Mouse (Mus musculus) hindbrain, embryonic 11.5 days (tissue): ENCODE data around the gene Pole4. TPM values are rescaled to one million over a fixed set of nuclear protein-coding genes. Genes with fewer than 3 reads are reported as not detected.
A peak's percentile ranks its signal among the peaks of the same experiment; 100 is the strongest.
"Not testable (repeated sequence)": the region's sequence is repeated elsewhere in the genome, so short reads cannot be mapped to it uniquely, and the experiment has no call there.

Source experiments
- ATAC-seq: fragments of 200-750 bp; cut with Nextera tagmentation; 2 replicates; pipeline ENCODE4 v1.8.0; 2017; ENCODE audit warnings: mild to moderate bottlenecking, moderate TSS enrichment, moderate library complexity; ENCODE audit not compliant: low FRiP score
- DNase-seq: peaks from one replicate; pipeline ENCODE4 v3.0.0-alpha.2; 2015; ENCODE audit warnings: low spot score
- H3K27ac ChIP-seq: fragments of 300-500 bp; sonication (generic); 2 replicates; pipeline ENCODE4 v1.5.1; 2014; ENCODE audit warnings: mild to moderate bottlenecking, low read depth, low read length
- H3K27me3 ChIP-seq: fragments of 300-500 bp; sonication (generic); 2 replicates; pipeline ENCODE4 v1.6.1; 2014; ENCODE audit warnings: mild to moderate bottlenecking, low read length, moderate library complexity, mixed read lengths; ENCODE audit not compliant: control insufficient read depth, insufficient read depth
- H3K36me3 ChIP-seq: fragments of 300-500 bp; sonication (generic); 2 replicates; pipeline ENCODE4 v1.6.1; 2014; ENCODE audit warnings: mild to moderate bottlenecking, low read length, moderate library complexity, mixed read lengths; ENCODE audit not compliant: control insufficient read depth, insufficient read depth
- H3K4me1 ChIP-seq: fragments of 300-500 bp; sonication (generic); replicated peaks from 2 replicates; pipeline ENCODE4 v1.6.1; 2014; ENCODE audit warnings: low read length, mixed read lengths; ENCODE audit not compliant: control insufficient read depth, insufficient read depth
- H3K4me2 ChIP-seq: fragments of 300-500 bp; sonication (generic); replicated peaks from 2 replicates; pipeline ENCODE4 v1.6.1; 2014; ENCODE audit warnings: mild to moderate bottlenecking, low read depth, low read length
- H3K4me3 ChIP-seq: fragments of 300-500 bp; sonication (generic); 2 replicates; pipeline ENCODE4 v1.5.1; 2014; ENCODE audit warnings: low read depth, low read length
- H3K9ac ChIP-seq: fragments of 300-500 bp; sonication (generic); 2 replicates; pipeline ENCODE4 v1.6.1; 2014; ENCODE audit warnings: low read depth, low read length
- H3K9me3 ChIP-seq: fragments of 300-500 bp; sonication (generic); 2 replicates; pipeline ENCODE4 v1.6.1; 2016; ENCODE audit warnings: low read length; ENCODE audit not compliant: control insufficient read depth
- WGBS: fragments of 180-500 bp; shearing (Covaris S2); extraction: QIAGEN DNeasy Blood & Tissue Kit; methylation state at CpG from one replicate; pipeline ENCODE4 v1.1.7; 2014; 5-methylcytosine and 5-hydroxymethylcytosine counted together
- polyA plus RNA-seq: library from polyadenylated mRNA; unstranded; fragments of >200 nt; fragmentation: Nextera tagmentation; extraction: Ambion mirVana; gene quantifications from 2 replicates; pipeline ENCODE4 v1.2.1, GENCODE M21; 2014

Pole4 gene
- polyA plus RNA-seq, 1 experiment from 2014 or later, result 107 TPM

DNA sequence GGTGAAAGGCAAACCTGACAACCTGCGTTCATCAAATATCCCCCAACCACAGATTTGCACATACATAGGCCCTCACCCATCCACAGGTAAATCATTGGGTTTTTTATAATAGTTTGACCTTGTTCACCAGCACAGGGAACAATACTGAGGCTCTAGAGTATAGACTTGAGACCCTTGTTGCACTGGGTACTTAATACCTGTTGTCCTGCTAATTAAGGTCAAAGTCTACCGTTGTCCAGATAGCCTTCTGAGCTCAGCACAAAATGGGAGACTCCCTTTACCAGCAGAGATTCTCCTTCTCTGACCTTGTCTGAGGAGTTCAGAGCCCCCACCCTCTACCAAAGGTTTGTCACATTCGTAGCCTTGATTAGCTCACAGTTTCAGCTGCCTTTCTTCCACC is 1.5 kb downstream of the Pole4 start:
- Histone ChIP-seq H3K9ac (no peak overlapping the region), H3K27ac (no peak overlapping the region), H3K27me3 (no peaks in the 10 kb centered on the region), H3K36me3 (no peaks in the 10 kb centered on the region), H3K4me1 (peaks cover 2% of the 10 kb centered on the region; the same call in 1 of the 2 replicates), H3K4me3 (no peak overlapping the region), H3K4me2 (no peak overlapping the region), H3K9me3 (no peaks in the 10 kb centered on the region)
- 87% methylated on average over 3 of the region's 3 CpGs for WGBS
- DNase-seq (no peak), ATAC-seq (no peak)

DNA sequence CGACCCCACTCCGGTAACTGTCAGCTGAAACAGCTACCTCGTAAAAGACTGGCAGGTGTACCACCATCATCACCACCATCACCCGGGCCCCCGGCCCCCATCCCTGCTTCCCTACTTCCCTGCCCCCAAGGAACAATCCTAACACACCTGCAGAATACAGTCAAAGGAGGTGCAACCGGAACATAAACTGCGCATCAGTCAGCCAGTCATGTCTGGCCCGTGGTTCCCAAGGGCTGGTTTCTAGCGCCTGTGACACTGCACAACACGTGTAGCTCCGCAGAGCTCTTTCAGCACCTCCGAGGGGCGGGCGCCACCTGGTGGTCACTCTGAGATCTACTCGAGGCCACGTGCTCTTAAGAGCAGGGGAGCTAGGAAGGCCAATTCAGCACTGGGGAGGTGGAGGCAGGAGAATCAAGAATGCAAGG is 2.6 kb downstream of the Pole4 start:
- Histone ChIP-seq H3K27me3 (no peaks in the 10 kb centered on the region), H3K4me2 (no peak overlapping the region), H3K36me3 (no peaks in the 10 kb centered on the region), H3K27ac (no peak overlapping the region), H3K4me1 (peaks cover 2% of the 10 kb centered on the region; the same call in 1 of the 2 replicates), H3K4me3 (no peak overlapping the region), H3K9ac (no peak overlapping the region), H3K9me3 (no peaks in the 10 kb centered on the region)
- WGBS, result 31% methylated on average over 16 of the region's 16 CpGs
- DNase-seq (peak; percentile 95), ATAC-seq (peak; percentile 83)

DNA sequence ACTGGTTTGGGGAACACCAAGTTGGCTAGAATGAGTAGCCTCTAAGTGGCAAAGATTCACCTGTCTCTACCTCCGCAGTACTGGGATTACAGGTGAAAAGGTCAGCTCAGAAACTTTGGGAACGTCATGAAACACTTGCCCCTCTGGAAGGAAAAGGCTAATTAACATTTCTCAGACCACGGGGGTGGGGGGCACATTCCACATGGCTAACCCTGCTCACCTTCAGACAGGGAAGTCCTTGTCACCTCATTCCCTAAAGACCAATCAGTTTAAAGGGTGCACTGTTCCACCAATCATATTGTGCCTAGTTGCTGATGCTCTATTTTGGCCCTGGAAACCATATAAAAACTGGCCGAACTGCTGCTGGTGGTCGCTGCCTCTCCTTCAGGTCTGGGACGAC is 3.9 kb downstream of the Pole4 start:
- Histone ChIP-seq H3K27ac (no peak overlapping the region), H3K9ac (no peak overlapping the region)
- WGBS, result 80% methylated on average over 6 of the region's 6 CpGs

DNA sequence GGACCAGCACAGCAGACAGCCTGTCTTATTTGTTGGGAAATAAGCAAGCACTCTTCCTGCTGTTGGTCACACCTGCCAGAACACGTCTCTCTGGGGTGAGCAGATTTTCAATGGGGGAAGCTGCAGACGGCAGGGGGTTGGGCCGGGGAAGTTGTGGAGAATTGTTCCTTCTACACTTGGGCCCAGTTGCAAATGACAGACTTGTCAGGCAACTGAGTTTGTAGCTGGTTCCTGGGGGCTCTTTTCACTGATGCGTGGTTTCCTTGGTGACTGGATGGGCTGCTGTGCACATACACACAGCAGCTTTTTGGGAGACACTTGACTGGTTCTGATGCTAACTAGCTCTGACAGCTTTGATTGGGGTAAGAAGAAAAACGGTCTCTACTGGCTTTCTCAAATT is 5.3 kb downstream of the Pole4 start:
- Histone ChIP-seq H3K4me2 (no peak overlapping the region), H3K4me3 (no peak overlapping the region), H3K9ac (no peak overlapping the region), H3K4me1 (peaks cover 2% of the 10 kb centered on the region; the same call in 1 of the 2 replicates), H3K27ac (no peak overlapping the region), H3K9me3 (no peaks in the 10 kb centered on the region), H3K27me3 (no peaks in the 10 kb centered on the region), H3K36me3 (no peaks in the 10 kb centered on the region)
- 15% methylated on average over 5 of the region's 5 CpGs for WGBS
- ATAC-seq (no peak), DNase-seq (no peak)

More for the DNA sequence above, 3.9 kb downstream of the Pole4 start:
- Histone ChIP-seq H3K4me1 (peaks cover 2% of the 10 kb centered on the region; the same call in 1 of the 2 replicates), H3K9me3 (no peaks in the 10 kb centered on the region), H3K4me3 (no peak overlapping the region), H3K36me3 (no peaks in the 10 kb centered on the region), H3K4me2 (no peak overlapping the region), H3K27me3 (no peaks in the 10 kb centered on the region)
- ATAC-seq, result no peak
- DNase-seq, result no peak

DNA sequence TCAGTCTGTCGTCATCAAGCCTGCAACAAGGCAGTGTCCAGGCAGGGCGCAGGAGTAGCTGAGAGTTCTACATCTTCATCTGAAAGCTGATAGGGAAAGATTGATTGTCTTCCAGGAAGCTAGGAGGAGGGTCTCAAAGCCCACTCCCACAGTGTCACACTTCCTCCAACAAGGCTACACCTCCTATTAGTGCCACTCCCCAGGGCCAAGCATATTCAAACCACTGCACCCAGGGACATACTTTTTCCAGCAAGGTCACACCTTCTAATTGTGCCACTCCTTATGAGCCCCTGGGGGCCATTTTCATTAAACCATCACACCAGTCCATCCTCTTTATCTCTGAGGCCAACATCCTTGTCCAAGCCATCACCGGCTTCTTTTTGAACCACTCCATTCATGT is 8.4 kb downstream of the Pole4 start:
- 94% methylated on average over 3 of the region's 3 CpGs for WGBS
- Histone ChIP-seq H3K4me1 (peaks cover 2% of the 10 kb centered on the region; the same call in 1 of the 2 replicates), H3K9me3 (no peaks in the 10 kb centered on the region), H3K4me3 (no peak overlapping the region), H3K27ac (no peak overlapping the region), H3K27me3 (no peaks in the 10 kb centered on the region), H3K9ac (no peak overlapping the region), H3K36me3 (no peaks in the 10 kb centered on the region), H3K4me2 (no peak overlapping the region)
- DNase-seq (no peak), ATAC-seq (no peak)

DNA sequence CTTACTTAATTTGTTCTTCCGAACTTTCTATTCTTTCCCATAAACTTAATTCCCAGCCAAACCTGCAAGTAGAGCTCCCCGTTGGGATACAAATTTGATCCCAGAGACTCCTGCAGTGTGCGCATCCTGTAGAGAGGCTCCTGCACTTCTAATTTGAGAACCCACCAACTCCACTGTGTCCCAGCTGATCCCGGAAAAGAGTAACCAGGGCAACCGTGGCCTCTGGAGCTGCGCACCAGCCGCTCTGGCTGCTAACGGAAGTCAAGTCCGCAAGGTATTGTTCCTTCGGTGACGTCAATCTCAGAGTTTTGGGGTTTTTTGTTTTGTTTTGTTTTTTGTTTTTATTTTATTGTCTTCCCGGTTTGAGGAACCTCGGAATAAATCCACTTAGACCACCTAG is 10.5 kb downstream of the Pole4 start:
- DNase-seq, result no peak

DNA sequence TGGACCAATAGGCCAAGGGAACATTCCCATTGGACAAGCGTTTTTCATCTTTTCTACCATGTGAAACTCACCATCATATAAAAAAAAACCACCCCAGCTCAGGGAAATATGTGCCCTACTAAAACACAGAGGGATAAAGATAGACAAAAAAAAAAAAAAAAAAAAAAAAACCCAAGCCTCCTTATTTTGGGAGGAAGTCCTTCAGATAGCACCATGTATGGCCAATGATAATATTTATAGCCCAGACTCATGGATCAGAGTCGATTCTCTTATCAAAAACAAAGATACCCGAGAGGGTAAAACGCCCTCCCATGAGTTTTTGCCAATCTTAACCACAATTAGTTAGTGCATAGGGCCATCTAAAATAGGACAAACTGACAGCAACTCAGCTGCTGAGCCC is 15.7 kb downstream of the Pole4 start:
- ATAC-seq, result no peak
- 87% methylated on average over 4 of the region's 4 CpGs for WGBS
- no peaks in the 10 kb centered on the region for H3K27me3 ChIP-seq

More for the DNA sequence above, 10.5 kb downstream of the Pole4 start:
- Histone ChIP-seq H3K36me3 (no peaks in the 10 kb centered on the region), H3K4me1 (peaks cover under 1% of the 10 kb centered on the region; the same call in 1 of the 2 replicates), H3K27ac (no peak overlapping the region), H3K4me2 (no peak overlapping the region), H3K9me3 (no peaks in the 10 kb centered on the region), H3K9ac (no peak overlapping the region), H3K4me3 (no peak overlapping the region), H3K27me3 (no peaks in the 10 kb centered on the region)
- ATAC-seq, result no peak
- 59% methylated on average over 13 of the region's 13 CpGs for WGBS

DNA sequence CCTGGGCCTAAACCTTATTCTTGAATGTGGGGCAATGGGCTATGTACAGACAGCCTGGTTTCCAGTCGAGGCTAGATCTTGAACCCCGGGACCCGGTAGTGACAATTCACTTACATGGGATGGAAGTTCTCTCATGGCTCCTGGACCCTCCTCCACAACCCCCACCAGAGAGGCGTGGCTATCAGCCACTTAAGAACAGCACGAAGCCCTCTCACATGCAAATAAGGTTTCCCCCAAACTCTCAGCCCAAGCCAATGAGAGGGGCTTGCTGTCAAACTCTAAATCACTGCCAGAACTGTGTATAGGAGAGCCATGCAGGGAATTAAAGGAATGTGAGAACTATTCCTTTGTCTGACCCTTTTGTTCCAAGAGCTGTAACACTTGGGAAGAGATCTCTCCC is 16.6 kb downstream of the Pole4 start:
- WGBS, result 39% methylated on average over 5 of the region's 5 CpGs
- H3K4me3 ChIP-seq, ATAC-seq, H3K36me3 ChIP-seq, H3K9ac ChIP-seq, H3K4me1 ChIP-seq, H3K27ac ChIP-seq, H3K9me3 ChIP-seq, H3K4me2 ChIP-seq, H3K27me3 ChIP-seq, DNase-seq: not testable (repeated sequence)

More for the DNA sequence above, 15.7 kb downstream of the Pole4 start:
- H3K27ac ChIP-seq, result no peak overlapping the region
- no peak overlapping the region for H3K9ac ChIP-seq
- no peak overlapping the region for H3K4me3 ChIP-seq
- H3K36me3 ChIP-seq, result no peaks in the 10 kb centered on the region
- H3K9me3 ChIP-seq, result no peaks in the 10 kb centered on the region
- H3K4me1 ChIP-seq, result no peaks in the 10 kb centered on the region
- no peak overlapping the region for H3K4me2 ChIP-seq
- DNase-seq, result no peak

DNA sequence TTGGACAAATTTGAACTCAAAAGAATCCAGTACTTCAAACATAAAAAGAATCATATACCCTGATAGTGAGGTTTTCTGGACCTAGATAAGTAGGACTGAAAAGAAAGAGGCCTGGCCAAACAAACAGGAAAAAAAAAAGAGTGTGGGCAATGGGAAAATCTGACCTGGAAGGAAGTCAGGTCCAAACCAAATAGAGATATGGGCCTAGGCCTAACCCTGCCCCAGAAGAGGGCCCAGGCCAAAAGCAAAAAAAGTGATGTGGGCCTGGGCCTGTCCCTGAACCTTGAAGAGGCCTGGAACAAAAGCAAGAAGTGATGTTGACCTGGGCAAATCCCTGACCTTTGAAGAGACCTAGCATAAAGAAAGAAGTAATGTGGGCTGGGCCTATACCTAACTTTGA is 21.0 kb downstream of the Pole4 start:
- Histone ChIP-seq H3K4me2 (no peak overlapping the region), H3K9ac (no peak overlapping the region), H3K27me3 (no peaks in the 10 kb centered on the region), H3K36me3 (no peaks in the 10 kb centered on the region), H3K4me1 (no peaks in the 10 kb centered on the region), H3K27ac (no peak overlapping the region), H3K4me3 (no peak overlapping the region), H3K9me3 (no peaks in the 10 kb centered on the region)
- DNase-seq (no peak), ATAC-seq (no peak)
